Mouse (Mus musculus) T-helper 1 cell (primary cell): Measurements from ENCODE around the gene Mvp.

Experiments used
- in situ Hi-C: fragments of 300-600 bp; cut with MboI, MseI; formaldehyde crosslinking; loops from one replicate; pipeline ENCODE4 v1.15.1; 2025; ENCODE audit warnings: high pct_unique_total_duplicates

Gene Mvp

DNA sequence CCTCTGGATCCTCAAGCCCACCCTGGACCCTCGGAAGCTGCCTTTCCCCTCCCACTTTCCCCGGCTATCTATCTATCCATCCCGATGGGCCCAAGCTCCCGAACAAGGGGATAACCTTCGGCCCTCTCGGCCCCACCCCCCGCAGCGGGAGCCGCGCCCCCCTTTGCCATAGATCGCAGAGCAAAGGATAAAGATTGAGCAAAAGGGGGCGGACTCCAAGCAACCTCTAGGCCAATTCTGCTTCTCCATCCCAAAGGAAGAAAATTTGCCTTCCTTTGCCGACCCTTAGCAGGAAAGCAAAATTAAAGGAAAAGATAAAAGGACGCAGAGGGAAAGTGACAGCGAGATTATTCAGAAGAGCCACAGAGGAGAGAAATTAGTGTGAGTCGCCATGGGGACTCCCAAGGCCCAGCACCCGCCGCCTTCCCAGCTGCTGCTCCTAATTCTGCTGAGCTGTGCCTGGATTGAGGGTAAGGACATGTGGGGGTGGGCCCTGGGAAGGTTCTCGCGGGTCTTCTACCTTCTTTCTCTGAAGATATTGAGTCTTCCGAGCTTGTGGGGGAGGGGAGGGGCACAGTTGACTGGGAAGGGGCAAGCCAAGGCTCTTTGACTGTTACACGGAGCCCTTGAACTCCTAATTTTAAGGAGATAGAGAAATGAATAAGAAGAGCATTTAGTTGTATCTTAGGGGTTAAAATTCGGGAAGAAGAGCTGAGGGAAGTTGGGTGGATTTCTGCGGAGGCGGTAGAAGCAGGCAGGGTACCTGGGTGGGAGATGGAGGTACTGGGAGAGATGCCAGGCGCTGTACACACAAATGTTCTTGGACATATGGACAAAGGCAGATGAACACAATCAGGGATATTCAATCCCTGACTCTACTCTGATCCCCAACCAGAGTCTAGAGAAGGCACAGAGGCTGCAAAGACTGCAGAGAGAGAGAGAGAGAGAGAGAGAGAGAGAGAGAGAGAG lies 63.5 kb downstream of the Mvp start:
- in situ Hi-C loops, result loop anchor here (25.0 kb wide), 1 partner anchor 114 kb away; the partner anchor contains the start of genes 4930451I11Rik and Doc2a

- in situ Hi-C loops, result loop anchor here (25.0 kb wide), 1 partner anchor 113 kb away; the partner anchor contains the start of genes 4930451I11Rik and Doc2a
Measured at GRCm38 (mm10) chr7:126949793-126950646, 64.4 kb downstream of the Mvp start, which contains the start of gene Sez6l2. Gene Sez6l2 (plus strand): TSS chr7:126950563.

- in situ Hi-C loops, result no loop called here
Measured at GRCm38 (mm10) chr7:126949403-126949792, 65.0 kb downstream of the Mvp start, which contains the start of gene Asphd1. Gene Asphd1 (minus strand): TSS chr7:126949582.

GRCm38 (mm10) chr7:126948626-126949025 lies 65.8 kb downstream of the Mvp start:
- in situ Hi-C loops, result no loop called here

GRCm38 (mm10) chr7:126946530-126946929 lies 67.9 kb downstream of the Mvp start:
- in situ Hi-C loops, result no loop called here

DNA sequence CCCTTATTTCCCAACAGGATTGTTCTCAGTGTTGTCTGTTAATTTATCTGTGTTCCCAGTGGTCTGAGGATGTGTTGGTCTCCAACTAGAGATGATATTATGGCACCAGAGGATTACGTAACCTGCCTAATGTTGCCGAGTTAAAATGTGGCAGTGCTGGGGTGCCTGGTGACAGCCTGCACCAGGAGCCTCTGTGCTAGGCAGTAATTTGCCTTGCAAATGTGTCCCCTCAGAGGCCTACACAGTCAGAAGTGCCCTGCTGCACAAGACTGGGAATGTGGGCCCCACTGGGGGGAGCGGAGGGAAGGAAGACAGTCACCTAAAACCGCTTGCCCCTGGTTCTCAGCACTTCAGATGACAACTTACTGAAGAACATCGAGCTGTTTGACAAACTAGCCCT lies 72.6 kb downstream of the Mvp start:
- in situ Hi-C loops, result no loop called here

- in situ Hi-C loops, result no loop called here
Measured at GRCm38 (mm10) chr7:126941171-126941570, 73.2 kb downstream of the Mvp start.
